Mouse (Mus musculus) embryo, embryonic 11.5 days (tissue): ENCODE measurements around the gene Serpina3f.
"Not testable (repeated sequence)": the region's sequence is repeated elsewhere in the genome, so short reads cannot be mapped to it uniquely, and the experiment has no call there.

Experiments
- DNase-seq: peaks from one replicate; pipeline ENCODE4 v3.0.0-alpha.2; 2012; ENCODE audit warnings: low read depth, low spot score

Serpina3f gene

GRCm38 (mm10) chr12:104214445-104214753, at the start of gene Serpina3f:
Gene Serpina3f, plus strand, starts transcription at chr12:104214544.
- DNase-seq = no peak

- DNase-seq = no peak
Measured at GRCm38 (mm10) chr12:104174747-104175146, 39.6 kb upstream of the Serpina3f start.

- no peak for DNase-seq
Measured at GRCm38 (mm10) chr12:104175636-104176035, 38.7 kb upstream of the Serpina3f start.

GRCm38 (mm10) chr12:104178577-104178976, 35.8 kb upstream of the Serpina3f start:
- DNase-seq = no peak

- no peak for DNase-seq
Measured at GRCm38 (mm10) chr12:104178987-104179386, 35.4 kb upstream of the Serpina3f start.

- no peak for DNase-seq
Measured at GRCm38 (mm10) chr12:104185046-104185445, 29.3 kb upstream of the Serpina3f start.

- DNase-seq = no peak
Measured at GRCm38 (mm10) chr12:104186041-104186581, 28.2 kb upstream of the Serpina3f start.

- DNase-seq = no peak
Measured at GRCm38 (mm10) chr12:104189246-104189645, 25.1 kb upstream of the Serpina3f start.

GRCm38 (mm10) chr12:104190852-104191251, 23.5 kb upstream of the Serpina3f start:
- DNase-seq = no peak

GRCm38 (mm10) chr12:104209149-104209548, 5.2 kb upstream of the Serpina3f start:
- no peak for DNase-seq

- DNase-seq = no peak
Measured at GRCm38 (mm10) chr12:104209802-104210201, 4.5 kb upstream of the Serpina3f start.

- no peak for DNase-seq
Measured at GRCm38 (mm10) chr12:104213689-104214444, 477 bp upstream of the Serpina3f start.

- DNase-seq = no peak
Measured at GRCm38 (mm10) chr12:104215249-104215648, 905 bp downstream of the Serpina3f start.

- no peak for DNase-seq
Measured at GRCm38 (mm10) chr12:104221616-104222015, 7.3 kb downstream of the Serpina3f start.

- no peak for DNase-seq
Measured at GRCm38 (mm10) chr12:104223690-104224089, 9.3 kb downstream of the Serpina3f start.

GRCm38 (mm10) chr12:104224598-104225300, 10.4 kb downstream of the Serpina3f start:
- DNase-seq = no peak

- no peak for DNase-seq
Measured at GRCm38 (mm10) chr12:104230762-104231161, 16.4 kb downstream of the Serpina3f start.

GRCm38 (mm10) chr12:104235915-104236314, 21.6 kb downstream of the Serpina3f start, which contains the start of gene Serpina3g:
Gene Serpina3g, plus strand, starts transcription at chr12:104236245.
- DNase-seq = no peak

- not testable (repeated sequence) for DNase-seq
Measured at GRCm38 (mm10) chr12:104238048-104238447, 23.7 kb downstream of the Serpina3f start.

- no peak for DNase-seq
Measured at GRCm38 (mm10) chr12:104243307-104243706, 29.0 kb downstream of the Serpina3f start.

- no peak for DNase-seq
Measured at GRCm38 (mm10) chr12:104245092-104245491, 30.7 kb downstream of the Serpina3f start.

- no peak for DNase-seq
Measured at GRCm38 (mm10) chr12:104245595-104245994, 31.3 kb downstream of the Serpina3f start.

GRCm38 (mm10) chr12:104247553-104248002, 33.2 kb downstream of the Serpina3f start:
- DNase-seq = no peak
